Comparison of ENCODE assay signal across 8 mouse cellular contexts in genomic region chr1:74392446-74392994, GRCm38 (mm10). TPM values are rescaled to one million over a fixed set of nuclear protein-coding genes. Genes with fewer than 3 reads are reported as not detected.
DNase-seq lines count a peak whose midpoint lies in the region; ATAC-seq and TF ChIP-seq lines count a peak whose summit lies in the region.

No protein-coding gene starts in this region.

- H3K9ac ChIP-seq in limb, embryonic 13.5 days, result peak overlapping the region; percentile 99
- H3K9ac ChIP-seq in neural tube, embryonic 13.5 days, result peak overlapping the region; percentile 88

- peak overlapping the region; percentile 91 for H3K4me3 ChIP-seq in bone marrow macrophage, adult 2 months (ENCODE audit: insufficient read depth, low read length)
- H3K4me3 ChIP-seq in hindbrain, embryonic 10.5 days, result peak overlapping the region; percentile 97
- H3K4me3 ChIP-seq in limb, embryonic 13.5 days, result peak overlapping the region; percentile 92
- H3K4me3 ChIP-seq in neural tube, embryonic 13.5 days, result peak overlapping the region; percentile 93

- 3% methylated on average over 16 of the region's 16 CpGs for WGBS in hindbrain, embryonic 10.5 days
- WGBS in limb, embryonic 13.5 days, result 3% methylated on average over 16 of the region's 16 CpGs
- WGBS in neural tube, embryonic 13.5 days, result 2% methylated on average over 16 of the region's 16 CpGs

- no peaks in the 10 kb centered on the region for H3K9me3 ChIP-seq in hindbrain, embryonic 10.5 days
- H3K9me3 ChIP-seq in limb, embryonic 13.5 days, result no peaks in the 10 kb centered on the region
- H3K9me3 ChIP-seq in neural tube, embryonic 13.5 days, result no peaks in the 10 kb centered on the region

- peaks cover 25% of the 10 kb centered on the region for H3K27me3 ChIP-seq in hindbrain, embryonic 10.5 days (ENCODE audit: insufficient read depth, poor library complexity, severe bottlenecking)
- no peaks in the 10 kb centered on the region for H3K27me3 ChIP-seq in limb, embryonic 13.5 days
- peaks cover 15% of the 10 kb centered on the region for H3K27me3 ChIP-seq in neural tube, embryonic 13.5 days

- TF ChIP-seq POLR2A in bone marrow macrophage, adult 2 months (IDR thresholded peaks at IDR 0.05; ENCODE audit: borderline replicate concordance, low read depth, low read length), result no peak

- H3K27ac ChIP-seq in bone marrow macrophage, adult 2 months (ENCODE audit: insufficient read depth, low read depth, low read length), result peak overlapping the region; percentile 83
- H3K27ac ChIP-seq in hindbrain, embryonic 10.5 days, result peak overlapping the region; percentile 99
- peak overlapping the region; percentile 98 for H3K27ac ChIP-seq in limb, embryonic 13.5 days
- peak overlapping the region; percentile 87 for H3K27ac ChIP-seq in neural tube, embryonic 13.5 days (replicated peaks)

- TF ChIP-seq CTCF in bone marrow macrophage, adult 2 months (IDR thresholded peaks at IDR 0.05; ENCODE audit: low read depth, low read length), result no peak

- peaks cover 12% of the 10 kb centered on the region for H3K4me1 ChIP-seq in bone marrow macrophage, adult 2 months (ENCODE audit: control insufficient read depth, insufficient read depth, low read length)
- peaks cover 54% of the 10 kb centered on the region for H3K4me1 ChIP-seq in hindbrain, embryonic 10.5 days (replicated peaks)
- H3K4me1 ChIP-seq in limb, embryonic 13.5 days, result peaks cover 63% of the 10 kb centered on the region
- H3K4me1 ChIP-seq in neural tube, embryonic 13.5 days (replicated peaks), result peaks cover 50% of the 10 kb centered on the region

- H3K36me3 ChIP-seq in hindbrain, embryonic 10.5 days, result peaks cover 30% of the 10 kb centered on the region
- peaks cover 25% of the 10 kb centered on the region for H3K36me3 ChIP-seq in limb, embryonic 13.5 days
- peaks cover 19% of the 10 kb centered on the region for H3K36me3 ChIP-seq in neural tube, embryonic 13.5 days

- peak; percentile 30 for DNase-seq in cerebellum, adult 8-10 months
- no peak for DNase-seq in cerebellum, postnatal 14 days
- no peak for DNase-seq in hindbrain, embryonic 10.5 days (ENCODE audit: low spot score)
- DNase-seq in left cerebral cortex, adult 8-10 months (ENCODE audit: low spot score in 2 of 2), result no peak
- no peak for DNase-seq in thymus, adult 18-20 months

- no peak for ATAC-seq in limb, embryonic 13.5 days (ENCODE audit: low FRiP score, low read depth)
- peak; percentile 14; the same call in 1 of the 2 replicates for ATAC-seq in neural tube, embryonic 13.5 days (ENCODE audit: low read depth)

- H3K4me2 ChIP-seq in limb, embryonic 13.5 days (replicated peaks), result peak overlapping the region; percentile 97
- H3K4me2 ChIP-seq in neural tube, embryonic 13.5 days, result peak overlapping the region; percentile 95

RNA-seq across cellular contexts. Expression of gene Ctdsp1, which starts 1.2 kb away (rescaled TPM):
- polyA plus RNA-seq in bone marrow macrophage, adult 2 months (2012; ENCODE audit: insufficient read depth, insufficient read length, missing spikeins), result 119 and 123 TPM in 2 replicates
- polyA plus RNA-seq in hindbrain, embryonic 10.5 days (2016; fragmentation: Nextera tagmentation; extraction: Ambion mirVana), result 34.3 and 35.7 TPM in 2 replicates
- 87.5 and 90.9 TPM in 2 replicates for polyA plus RNA-seq in limb, embryonic 13.5 days (2015; fragmentation: Nextera tagmentation; extraction: Ambion mirVana)
- 22.5 and 27.1 TPM in 2 replicates for polyA plus RNA-seq in neural tube, embryonic 13.5 days (2015; fragmentation: Nextera tagmentation; extraction: Ambion mirVana)
- 10 to 100 TPM; 27.2 to 33.7 (median 29.5) TPM for total RNA-seq in left cerebral cortex, adult 8-10 months (2022)

RNA-seq across cellular contexts. Expression of gene Vil1, which starts 16.7 kb away (rescaled TPM):
- not detected in 2 replicates for polyA plus RNA-seq in bone marrow macrophage, adult 2 months (2012; ENCODE audit: insufficient read depth, insufficient read length, missing spikeins)
- polyA plus RNA-seq in hindbrain, embryonic 10.5 days (2016; fragmentation: Nextera tagmentation; extraction: Ambion mirVana), result 0.21 and 0.24 TPM in 2 replicates
- 0.17 and 0.20 TPM in 2 replicates for polyA plus RNA-seq in limb, embryonic 13.5 days (2015; fragmentation: Nextera tagmentation; extraction: Ambion mirVana)
- polyA plus RNA-seq in neural tube, embryonic 13.5 days (2015; fragmentation: Nextera tagmentation; extraction: Ambion mirVana), result 0.10 and 0.12 TPM in 2 replicates
- total RNA-seq in left cerebral cortex, adult 8-10 months (2022), result under 1 TPM; 0.57 to 0.74 (median 0.64) TPM

RNA-seq across cellular contexts. Expression of gene Slc11a1, which starts 17.5 kb away (rescaled TPM):
- polyA plus RNA-seq in bone marrow macrophage, adult 2 months (2012; ENCODE audit: insufficient read depth, insufficient read length, missing spikeins), result 539 and 588 TPM in 2 replicates
- polyA plus RNA-seq in hindbrain, embryonic 10.5 days (2016; fragmentation: Nextera tagmentation; extraction: Ambion mirVana), result 1.8 and 3.0 TPM in 2 replicates
- 2.4 and 2.9 TPM in 2 replicates for polyA plus RNA-seq in limb, embryonic 13.5 days (2015; fragmentation: Nextera tagmentation; extraction: Ambion mirVana)
- polyA plus RNA-seq in neural tube, embryonic 13.5 days (2015; fragmentation: Nextera tagmentation; extraction: Ambion mirVana), result 2.7 and 3.1 TPM in 2 replicates
- total RNA-seq in left cerebral cortex, adult 8-10 months (2022), result 10 to 100 TPM in 2 of 4 experiments, 1 to 10 TPM in 2; 3.8 to 35.1 (median 15.5) TPM

RNA-seq across cellular contexts. Expression of gene Catip, which starts 30.6 kb away (rescaled TPM):
- polyA plus RNA-seq in bone marrow macrophage, adult 2 months (2012; ENCODE audit: insufficient read depth, insufficient read length, missing spikeins), result 0.60 and 0.76 TPM in 2 replicates
- 0.37 and 1.4 TPM in 2 replicates for polyA plus RNA-seq in hindbrain, embryonic 10.5 days (2016; fragmentation: Nextera tagmentation; extraction: Ambion mirVana)
- 1.2 and 1.5 TPM in 2 replicates for polyA plus RNA-seq in limb, embryonic 13.5 days (2015; fragmentation: Nextera tagmentation; extraction: Ambion mirVana)
- 0.73 and 1.1 TPM in 2 replicates for polyA plus RNA-seq in neural tube, embryonic 13.5 days (2015; fragmentation: Nextera tagmentation; extraction: Ambion mirVana)
- total RNA-seq in left cerebral cortex, adult 8-10 months (2022), result 1 to 10 TPM; 1.4 to 2.5 (median 1.8) TPM

Comparison
In these comparisons a context has a peak if more than half of its experiments do, and no peak if none do; other contexts are left out.
1. RNA of gene Slc11a1, which starts 17.5 kb away (polyA plus RNA-seq): 539 to 588 TPM in bone marrow macrophage, adult 2 months; 2.4 to 2.9 TPM in limb, embryonic 13.5 days, 2.7 to 3.1 TPM in neural tube, embryonic 13.5 days and 1.8 to 3.0 TPM in hindbrain, embryonic 10.5 days; every median in the first group is over 100 times any median in the second.
2. Peak in every context shown above with its lines, with median percentiles within 50 percentile points of each other: H3K27ac ChIP-seq and H3K4me3 ChIP-seq.